8 mouse cellular contexts compared by ENCODE assay signal in genomic region chr3:84260024-84260535, GRCm38 (mm10). TPM values are rescaled to one million over a fixed set of nuclear protein-coding genes. Genes with fewer than 3 reads are reported as not detected.
DNase-seq lines count a peak whose midpoint lies in the region; ATAC-seq and TF ChIP-seq lines count a peak whose summit lies in the region.

No protein-coding gene starts in this region.

- intact Hi-C loops in left cerebral cortex, postnatal 25 days (cut with DNase I), result no loop called here

- no peak for TF ChIP-seq POLR2A in embryonic fibroblast, embryonic 13.5 days (IDR thresholded peaks at IDR 0.05; ENCODE audit: low read depth, low read length)

- peak overlapping the region; percentile 79; the same call in 1 of the 2 replicates for H3K27ac ChIP-seq in kidney, embryonic 15.5 days
- H3K27ac ChIP-seq in embryonic fibroblast, embryonic 13.5 days (ENCODE audit: insufficient read depth, low read length), result peak overlapping the region; percentile 34; the same call in 1 of the 2 replicates
- no peak overlapping the region for H3K27ac ChIP-seq in limb, embryonic 13.5 days
- H3K27ac ChIP-seq in neural tube, embryonic 14.5 days (ENCODE audit: low read depth, low read length), result peak overlapping the region; percentile 96

- peak overlapping the region; percentile 74; the same call in 1 of the 2 replicates for H3K9ac ChIP-seq in kidney, embryonic 15.5 days
- no peak overlapping the region; the same call in 1 of the 2 replicates for H3K9ac ChIP-seq in limb, embryonic 13.5 days
- peak overlapping the region; percentile 93 for H3K9ac ChIP-seq in neural tube, embryonic 14.5 days (replicated peaks; ENCODE audit: low read depth, low read length)

- 2% methylated on average over 8 of the region's 8 CpGs for WGBS in kidney, embryonic 15.5 days
- WGBS in limb, embryonic 13.5 days, result 5% methylated on average over 8 of the region's 8 CpGs
- WGBS in neural tube, embryonic 14.5 days, result 2% methylated on average over 6 of the region's 8 CpGs

- H3K27me3 ChIP-seq in kidney, embryonic 15.5 days, result 0 out of 2 replicates have a peak, but pooled peaks cover 4% of the 10 kb centered on the region
- peaks cover 53% of the 10 kb centered on the region for H3K27me3 ChIP-seq in limb, embryonic 13.5 days
- H3K27me3 ChIP-seq in neural tube, embryonic 14.5 days (ENCODE audit: control insufficient read depth, insufficient read depth, low read length), result no peaks in the 10 kb centered on the region

- no peaks in the 10 kb centered on the region for H3K36me3 ChIP-seq in kidney, embryonic 15.5 days
- H3K36me3 ChIP-seq in limb, embryonic 13.5 days, result no peaks in the 10 kb centered on the region
- no peaks in the 10 kb centered on the region for H3K36me3 ChIP-seq in neural tube, embryonic 14.5 days (ENCODE audit: control insufficient read depth, insufficient read depth, low read length)

- H3K4me3 ChIP-seq in kidney, embryonic 15.5 days (replicated peaks), result peak overlapping the region; percentile 59
- H3K4me3 ChIP-seq in embryonic fibroblast, embryonic 13.5 days (ENCODE audit: insufficient read depth, low read length), result peak overlapping the region; percentile 62
- H3K4me3 ChIP-seq in limb, embryonic 13.5 days, result peak overlapping the region; percentile 58
- H3K4me3 ChIP-seq in neural tube, embryonic 14.5 days (ENCODE audit: low read depth, low read length), result peak overlapping the region; percentile 74

- H3K9me3 ChIP-seq in kidney, embryonic 15.5 days (replicated peaks), result no peaks in the 10 kb centered on the region
- H3K9me3 ChIP-seq in limb, embryonic 13.5 days, result no peaks in the 10 kb centered on the region
- H3K9me3 ChIP-seq in neural tube, embryonic 14.5 days (ENCODE audit: control insufficient read depth, low read length), result no peaks in the 10 kb centered on the region

- H3K4me1 ChIP-seq in kidney, embryonic 15.5 days, result peaks cover 39% of the 10 kb centered on the region
- no peaks in the 10 kb centered on the region for H3K4me1 ChIP-seq in embryonic fibroblast, embryonic 13.5 days (ENCODE audit: control insufficient read depth, insufficient read depth, low read length)
- peaks cover 27% of the 10 kb centered on the region for H3K4me1 ChIP-seq in limb, embryonic 13.5 days
- peaks cover 32% of the 10 kb centered on the region for H3K4me1 ChIP-seq in neural tube, embryonic 14.5 days (ENCODE audit: control insufficient read depth, insufficient read depth, low read length)

- DNase-seq in kidney, adult 8-10 months, result no peak
- DNase-seq in R1 (ENCODE audit: low read depth, low spot score), result peak; percentile 26
- no peak for DNase-seq in left cerebral cortex, postnatal 25 days (ENCODE audit: low spot score in 2 of 2)
- DNase-seq in urinary bladder, adult 2 months (ENCODE audit: low spot score), result no peak

- ATAC-seq in kidney, embryonic 15.5 days (replicated peaks; ENCODE audit: low FRiP score), result peak; percentile 31; the same call in 1 of the 2 replicates
- no peak; the same call in 1 of the 2 replicates for ATAC-seq in limb, embryonic 13.5 days (ENCODE audit: low FRiP score, low read depth)
- peak; percentile 48 for ATAC-seq in neural tube, embryonic 14.5 days (ENCODE audit: low read depth)

- H3K4me2 ChIP-seq in kidney, embryonic 15.5 days, result peak overlapping the region; percentile 100
- H3K4me2 ChIP-seq in limb, embryonic 13.5 days (replicated peaks), result peak overlapping the region; percentile 96
- H3K4me2 ChIP-seq in neural tube, embryonic 14.5 days (ENCODE audit: low read depth, low read length), result peak overlapping the region; percentile 67

- TF ChIP-seq CTCF in embryonic fibroblast, embryonic 13.5 days (IDR thresholded peaks at IDR 0.05; ENCODE audit: borderline replicate concordance, insufficient read depth, low read length), result no peak

RNA-seq across cellular contexts. Expression of gene Trim2, which starts 46.6 kb away (rescaled TPM):
- polyA plus RNA-seq in kidney, embryonic 15.5 days (2015; fragmentation: Nextera tagmentation; extraction: Ambion mirVana), result 27.5 and 27.8 TPM in 2 replicates
- polyA plus RNA-seq in embryonic fibroblast, embryonic 13.5 days (2011; ENCODE audit: insufficient read length, low read depth, missing spikeins), result 17.5 and 20.6 TPM in 2 replicates
- polyA plus RNA-seq in limb, embryonic 13.5 days (2015; fragmentation: Nextera tagmentation; extraction: Ambion mirVana), result 19.7 and 20.9 TPM in 2 replicates
- 136 and 139 TPM in 2 replicates for polyA plus RNA-seq in neural tube, embryonic 14.5 days (2014; fragmentation: Nextera tagmentation; extraction: Ambion mirVana)
- 100 to 1,000 TPM; 239 to 257 TPM for total RNA-seq in left cerebral cortex, postnatal 25 days (2021)
- 6.6 and 8.9 TPM in 2 replicates for polyA plus RNA-seq in urinary bladder, adult 2 months (2012; rRNA removed)
